In genomic region chr2:153583641-153584049, GRCm38 (mm10) we compare ENCODE assay signal across 10 mouse cellular contexts. TPM values are rescaled to one million over a fixed set of nuclear protein-coding genes. Genes with fewer than 3 reads are reported as not detected.
A peak's percentile ranks its signal among the peaks of the same experiment; 100 is the strongest.
DNase-seq lines count a peak whose midpoint lies in the region; ATAC-seq and TF ChIP-seq lines count a peak whose summit lies in the region.
"Had no signal": no experiment of that assay in that cellular context is flagged by ENCODE, and none has a peak within 500 bp of the region (broad histone marks: within the 10 kb centered on the region; RNA-seq: fewer than 3 reads in every experiment).

No protein-coding gene starts in this region.

- H3K27me3 ChIP-seq in heart, embryonic 10.5 days (ENCODE audit: insufficient read depth, poor library complexity, severe bottlenecking): no peaks in the 10 kb centered on the region
- H3K27me3 ChIP-seq in heart, adult 2 months (ENCODE audit: control insufficient read depth, insufficient read depth, low read length): no peaks in the 10 kb centered on the region
- 0 out of 2 replicates have a peak, but pooled peaks cover 6% of the 10 kb centered on the region for H3K27me3 ChIP-seq in limb, embryonic 13.5 days
- H3K27me3 ChIP-seq: midbrain, embryonic 13.5 days had no signal

- H3K9ac ChIP-seq in heart, adult 2 months (ENCODE audit: low read depth, low read length): no peak overlapping the region
- H3K9ac ChIP-seq in limb, embryonic 13.5 days: 0 out of 2 replicates have a peak overlapping the region, but pooled peaks have one; percentile 48
- H3K9ac ChIP-seq: midbrain, embryonic 13.5 days had no signal

- no peaks in the 10 kb centered on the region for H3K36me3 ChIP-seq in heart, embryonic 10.5 days
- H3K36me3 ChIP-seq in heart, adult 2 months (ENCODE audit: control insufficient read depth, insufficient read depth, low read length): no peaks in the 10 kb centered on the region
- H3K36me3 ChIP-seq in limb, embryonic 13.5 days: no peaks in the 10 kb centered on the region
- H3K36me3 ChIP-seq: midbrain, embryonic 13.5 days had no signal

- WGBS in heart, embryonic 10.5 days: 39% methylated on average over 14 of the region's 14 CpGs
- WGBS in heart, adult 2 months: 75% methylated on average over 14 of the region's 14 CpGs
- WGBS in limb, embryonic 13.5 days: 41% methylated on average over 14 of the region's 14 CpGs

- TF ChIP-seq CTCF in heart, adult 2 months (IDR thresholded peaks at IDR 0.05): no peak

- intact Hi-C loops in heart, adult 2 months (cut with DNase I): no loop called here

- no peaks in the 10 kb centered on the region for H3K9me3 ChIP-seq in heart, embryonic 10.5 days
- H3K9me3 ChIP-seq in limb, embryonic 13.5 days: no peaks in the 10 kb centered on the region
- H3K9me3 ChIP-seq: midbrain, embryonic 13.5 days had no signal

- H3K4me1 ChIP-seq in heart, embryonic 10.5 days: peaks cover 42% of the 10 kb centered on the region
- H3K4me1 ChIP-seq in heart, adult 2 months (ENCODE audit: control insufficient read depth, insufficient read depth, low read length): no peaks in the 10 kb centered on the region; the same call in 1 of the 2 replicates
- peaks cover 17% of the 10 kb centered on the region for H3K4me1 ChIP-seq in limb, embryonic 13.5 days

- no peak for TF ChIP-seq POLR2A in heart, adult 2 months (IDR thresholded peaks at IDR 0.05; ENCODE audit: insufficient read depth, low read depth, low read length)

- no peak for ATAC-seq in limb, embryonic 13.5 days (ENCODE audit: low FRiP score, low read depth)
- ATAC-seq: midbrain, embryonic 13.5 days had no signal

- peak overlapping the region; percentile 70 for H3K27ac ChIP-seq in heart, embryonic 10.5 days
- no peak overlapping the region for H3K27ac ChIP-seq in heart, adult 2 months
- no peak overlapping the region for H3K27ac ChIP-seq in limb, embryonic 13.5 days
- H3K27ac ChIP-seq: midbrain, embryonic 13.5 days had no signal

- no peak for TF ChIP-seq EP300 in heart, adult 2 months (IDR thresholded peaks at IDR 0.05; ENCODE audit: insufficient read depth, low read depth, low read length)

- DNase-seq in heart, embryonic 10.5 days (ENCODE audit: low spot score): peak; percentile 92
- DNase-seq in heart, adult 2 months: no peak
- DNase-seq in thymus, postnatal 4 days: peak; percentile 34
- DNase-seq in thymus, adult 18-20 months: no peak
- DNase-seq in yolk sac, embryonic 10.5 days (ENCODE audit: low spot score): peak; percentile 57
- no peak for DNase-seq in frontal cortex, postnatal 10 days (ENCODE audit: low spot score in 2 of 2)
- no peak for DNase-seq in urinary bladder, postnatal 10 days (ENCODE audit: low spot score)
- DNase-seq: heart, postnatal 14 days had no signal

- H3K4me2 ChIP-seq in limb, embryonic 13.5 days (replicated peaks): no peak overlapping the region
- H3K4me2 ChIP-seq: midbrain, embryonic 13.5 days had no signal

- no peaks in the 10 kb centered on the region for H3K79me2 ChIP-seq in heart, adult 2 months (replicated peaks; ENCODE audit: control insufficient read depth, insufficient read depth, low read length)

- no peak overlapping the region for H3K4me3 ChIP-seq in heart, embryonic 10.5 days
- H3K4me3 ChIP-seq in heart, adult 2 months: no peak overlapping the region
- no peak overlapping the region for H3K4me3 ChIP-seq in limb, embryonic 13.5 days
- H3K4me3 ChIP-seq: midbrain, embryonic 13.5 days had no signal

RNA-seq across cellular contexts. Expression of gene Commd7, which starts 48.9 kb away (rescaled TPM):
- 64.8 and 68.6 TPM in 2 replicates for polyA plus RNA-seq in heart, embryonic 10.5 days (2016; fragmentation: Nextera tagmentation; extraction: Ambion mirVana)
- total RNA-seq in heart, adult 2 months (2021): 10 to 100 TPM; 12.3 to 13.2 TPM
- 11.2 and 12.4 TPM in 2 replicates for polyA plus RNA-seq in heart, adult 2 months (2012; rRNA removed)
- 77.0 and 79.4 TPM in 2 replicates for polyA plus RNA-seq in limb, embryonic 13.5 days (2015; fragmentation: Nextera tagmentation; extraction: Ambion mirVana)

RNA-seq across cellular contexts. Expression of gene Nol4l, which starts 53.9 kb away (rescaled TPM):
- 20.8 and 21.4 TPM in 2 replicates for polyA plus RNA-seq in heart, embryonic 10.5 days (2016; fragmentation: Nextera tagmentation; extraction: Ambion mirVana)
- 1 to 10 TPM; 3.5 to 4.4 TPM for total RNA-seq in heart, adult 2 months (2021)
- polyA plus RNA-seq in heart, adult 2 months (2012; rRNA removed): 3.9 and 4.0 TPM in 2 replicates
- polyA plus RNA-seq in limb, embryonic 13.5 days (2015; fragmentation: Nextera tagmentation; extraction: Ambion mirVana): 11.8 and 13.2 TPM in 2 replicates

Comparison
In these comparisons a context has a peak if more than half of its experiments do, and no peak if none do; other contexts are left out.
1. DNase-seq: peak in heart, embryonic 10.5 days (single experiment), thymus, postnatal 4 days (single experiment) and yolk sac, embryonic 10.5 days (single experiment); none in heart, adult 2 months (0 of 2), thymus, adult 18-20 months (0 of 2), frontal cortex, postnatal 10 days (0 of 2) and urinary bladder, postnatal 10 days (single experiment).